Mouse (Mus musculus) neural tube, embryonic 14.5 days (tissue): ENCODE data around the gene Ttc7b. TPM values are rescaled to one million over a fixed set of nuclear protein-coding genes. Genes with fewer than 3 reads are reported as not detected.

Experiments used
- ATAC-seq: fragments of 200-750 bp; cut with Nextera tagmentation; 2 replicates; pipeline ENCODE4 v1.8.0; 2017; ENCODE audit warnings: low read depth, mild to moderate bottlenecking, moderate TSS enrichment, moderate library complexity
- H3K27ac ChIP-seq: fragments of 300-500 bp; sonication (generic); 2 replicates; pipeline ENCODE4 v1.5.1; 2014; ENCODE audit warnings: low read depth, mild to moderate bottlenecking, control low read depth, low read length, moderate library complexity, mixed read lengths
- H3K27me3 ChIP-seq: fragments of 300-500 bp; sonication (generic); 2 replicates; pipeline ENCODE4 v1.6.1; 2014; ENCODE audit warnings: low read length; ENCODE audit not compliant: control insufficient read depth, insufficient read depth
- H3K36me3 ChIP-seq: fragments of 300-500 bp; sonication (generic); 2 replicates; pipeline ENCODE4 v1.6.1; 2014; ENCODE audit warnings: low read length, mixed read lengths; ENCODE audit not compliant: control insufficient read depth, insufficient read depth
- H3K4me1 ChIP-seq: fragments of 300-500 bp; sonication (generic); 2 replicates; pipeline ENCODE4 v1.6.1; 2014; ENCODE audit warnings: low read length; ENCODE audit not compliant: control insufficient read depth, insufficient read depth
- H3K4me2 ChIP-seq: fragments of 300-500 bp; sonication (generic); 2 replicates; pipeline ENCODE4 v1.6.1; 2014; ENCODE audit warnings: mild to moderate bottlenecking, low read depth, low read length, control low read depth
- H3K4me3 ChIP-seq: fragments of 300-500 bp; sonication (generic); 2 replicates; pipeline ENCODE4 v1.5.1; 2014; ENCODE audit warnings: low read depth, low read length, control low read depth, mixed read lengths
- H3K9ac ChIP-seq: fragments of 300-500 bp; sonication (generic); replicated peaks from 2 replicates; pipeline ENCODE4 v1.6.1; 2014; ENCODE audit warnings: low read depth, mild to moderate bottlenecking, control low read depth, low read length, mixed read lengths
- H3K9me3 ChIP-seq: fragments of 300-500 bp; sonication (generic); 2 replicates; pipeline ENCODE4 v1.6.1; 2016; ENCODE audit warnings: low read length; ENCODE audit not compliant: control insufficient read depth
- WGBS: fragments of 180-500 bp; shearing (Covaris S2); extraction: QIAGEN DNeasy Blood & Tissue Kit; methylation state at CpG from one replicate; pipeline ENCODE4 v1.1.7; 2014; 5-methylcytosine and 5-hydroxymethylcytosine counted together
- polyA plus RNA-seq: library from polyadenylated mRNA; unstranded; fragments of >200 nt; fragmentation: Nextera tagmentation; extraction: Ambion mirVana; gene quantifications from 2 replicates; pipeline ENCODE4 v1.2.1, GENCODE M21; 2014

Gene Ttc7b
- polyA plus RNA-seq, 1 experiment from 2014 or later, result 14.0 TPM

DNA sequence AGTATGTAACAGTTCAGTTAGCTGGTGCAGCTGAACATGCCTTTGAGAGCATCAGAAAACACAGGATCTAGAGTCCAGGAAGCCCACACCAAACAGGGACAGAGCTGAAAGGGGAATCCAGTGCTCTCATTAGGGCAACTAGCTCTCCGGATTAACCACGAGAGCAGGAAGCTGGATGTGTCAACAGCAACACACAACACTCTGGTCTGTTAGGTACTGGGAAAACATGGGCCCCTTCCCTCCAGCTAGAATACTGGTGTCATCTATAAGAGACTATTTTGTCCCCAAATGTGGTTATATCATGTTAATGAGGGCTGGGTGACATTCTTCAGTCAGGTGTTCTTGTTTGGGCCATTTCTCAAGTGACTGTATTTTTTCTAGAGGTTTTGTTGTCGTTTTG lies 21.4 kb upstream of the Ttc7b start:
- H3K9me3 ChIP-seq, result no peaks in the 10 kb centered on the region
- 64% methylated on average over 3 of the region's 3 CpGs for WGBS
- no peak overlapping the region for H3K27ac ChIP-seq
- no peak overlapping the region for H3K4me2 ChIP-seq
- ATAC-seq, result no peak
- no peaks in the 10 kb centered on the region for H3K4me1 ChIP-seq
- no peaks in the 10 kb centered on the region for H3K27me3 ChIP-seq
- no peaks in the 10 kb centered on the region for H3K36me3 ChIP-seq
- H3K9ac ChIP-seq, result no peak overlapping the region
- H3K4me3 ChIP-seq, result no peak overlapping the region

DNA sequence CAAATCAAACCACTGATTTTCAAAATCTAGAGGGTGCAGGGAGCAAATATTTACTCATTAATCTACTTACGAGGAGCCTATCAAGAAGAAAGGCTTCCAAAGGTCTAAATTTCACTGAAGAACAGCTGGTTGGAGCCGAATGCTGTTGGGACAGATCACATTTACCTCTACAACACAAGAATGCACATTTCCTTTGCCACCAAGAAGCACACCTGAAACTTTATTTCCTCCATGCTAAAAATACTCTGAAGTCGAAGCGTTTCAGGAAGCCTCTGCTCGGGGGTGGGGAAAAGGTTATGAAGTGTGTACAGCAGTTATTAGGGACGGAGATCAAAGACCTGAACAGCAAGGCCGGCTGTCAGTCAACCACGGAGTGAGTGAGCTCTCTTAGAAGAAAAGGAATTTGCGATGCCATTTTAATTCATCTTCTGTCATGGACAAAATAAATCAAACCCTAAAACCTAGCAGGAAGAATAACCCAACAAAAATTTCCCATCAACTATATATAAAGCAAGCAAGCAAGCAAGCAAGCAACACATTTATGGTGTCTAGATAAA lies 18.6 kb upstream of the Ttc7b start:
- no peak overlapping the region for H3K9ac ChIP-seq
- no peak overlapping the region for H3K4me3 ChIP-seq
- no peak overlapping the region for H3K27ac ChIP-seq
- ATAC-seq, result no peak
- H3K4me1 ChIP-seq, result no peaks in the 10 kb centered on the region
- 72% methylated on average over 9 of the region's 9 CpGs for WGBS
- no peaks in the 10 kb centered on the region for H3K36me3 ChIP-seq
- no peak overlapping the region for H3K4me2 ChIP-seq
- no peaks in the 10 kb centered on the region for H3K27me3 ChIP-seq
- H3K9me3 ChIP-seq, result no peaks in the 10 kb centered on the region

DNA sequence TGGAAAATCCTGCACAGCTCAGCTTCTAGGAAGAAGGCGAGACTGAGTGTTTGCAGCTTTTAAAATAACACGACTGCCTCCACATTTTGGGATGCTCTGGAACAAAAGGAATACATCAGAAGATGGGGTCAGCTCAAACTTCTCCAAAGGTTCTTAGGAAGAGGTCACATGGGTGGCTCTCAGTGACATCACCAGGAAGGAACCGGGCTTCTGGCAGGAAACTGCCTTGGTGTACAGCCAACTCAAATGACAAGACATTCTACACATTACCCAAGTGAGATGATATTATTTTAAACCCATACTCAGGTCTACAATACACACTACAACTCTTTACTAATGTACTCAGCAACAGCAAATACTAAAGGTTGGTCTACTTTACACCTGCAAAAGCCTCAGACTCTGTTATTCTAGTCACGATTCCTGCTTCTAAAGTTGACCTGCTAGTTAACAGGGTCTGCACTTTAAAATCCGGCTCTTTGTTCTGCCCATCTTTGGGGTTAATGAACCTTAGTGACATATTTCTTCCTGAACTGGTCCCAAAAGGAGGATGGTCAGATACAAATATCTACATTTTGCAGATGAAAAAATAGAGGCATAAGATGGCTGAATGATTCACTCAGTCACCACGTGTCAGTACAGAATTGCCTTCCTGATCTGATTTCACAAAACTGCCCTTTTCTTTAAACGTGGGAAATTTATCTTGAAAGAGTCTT lies 18.0 kb upstream of the Ttc7b start:
- Histone ChIP-seq H3K27ac (no peak overlapping the region), H3K4me2 (no peak overlapping the region), H3K36me3 (no peaks in the 10 kb centered on the region), H3K9me3 (no peaks in the 10 kb centered on the region), H3K4me3 (no peak overlapping the region), H3K9ac (no peak overlapping the region), H3K27me3 (no peaks in the 10 kb centered on the region), H3K4me1 (no peaks in the 10 kb centered on the region)
- 62% methylated on average over 7 of the region's 7 CpGs for WGBS
- no peak for ATAC-seq

DNA sequence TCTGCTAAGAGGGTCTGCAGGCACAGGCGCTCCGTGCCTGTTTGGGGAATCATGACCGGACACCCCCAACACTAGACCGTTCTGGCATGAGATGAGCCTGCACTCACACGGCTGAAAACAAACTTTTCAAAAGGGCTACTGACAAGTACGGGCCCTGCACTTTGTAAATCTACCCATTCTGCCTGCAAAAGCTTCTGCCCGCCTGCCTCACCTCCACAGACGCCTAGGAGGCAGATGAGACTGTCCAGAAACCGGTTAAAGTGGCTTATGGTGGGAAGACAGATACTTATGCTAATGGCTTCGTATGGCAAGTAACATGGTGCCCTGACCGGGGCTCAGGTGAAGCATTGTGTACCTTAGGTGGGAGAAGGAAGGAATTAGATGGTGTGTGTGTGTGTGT lies 16.5 kb upstream of the Ttc7b start:
- H3K9me3 ChIP-seq, result no peaks in the 10 kb centered on the region
- ATAC-seq, result no peak
- no peak overlapping the region for H3K27ac ChIP-seq
- no peaks in the 10 kb centered on the region for H3K36me3 ChIP-seq
- H3K4me3 ChIP-seq, result no peak overlapping the region
- H3K4me1 ChIP-seq, result no peaks in the 10 kb centered on the region
- no peak overlapping the region for H3K9ac ChIP-seq
- WGBS, result 89% methylated on average over 11 of the region's 11 CpGs
- no peaks in the 10 kb centered on the region for H3K27me3 ChIP-seq
- H3K4me2 ChIP-seq, result no peak overlapping the region

DNA sequence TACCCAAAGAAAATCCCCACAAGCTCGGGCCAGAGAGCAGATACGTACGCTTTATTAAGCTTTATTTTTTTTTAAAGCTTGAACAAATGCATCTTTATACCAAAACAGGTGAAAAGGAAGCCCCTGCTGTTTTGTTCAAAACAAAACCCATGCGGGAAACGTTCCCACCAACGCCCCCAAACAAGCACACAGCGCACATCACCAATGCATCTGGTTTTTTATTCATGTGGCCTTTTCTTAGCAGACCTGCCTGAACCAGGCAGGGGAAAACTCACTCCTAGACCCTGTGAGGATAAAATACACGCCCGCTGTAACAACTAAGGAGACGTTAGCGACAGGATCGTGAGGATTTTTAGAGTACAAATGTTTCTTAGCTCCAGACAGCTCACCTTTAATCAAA lies 14.4 kb upstream of the Ttc7b start:
- Histone ChIP-seq H3K9me3 (no peaks in the 10 kb centered on the region), H3K27ac (no peak overlapping the region), H3K27me3 (no peaks in the 10 kb centered on the region), H3K4me1 (no peaks in the 10 kb centered on the region), H3K36me3 (no peaks in the 10 kb centered on the region), H3K4me2 (no peak overlapping the region), H3K9ac (no peak overlapping the region), H3K4me3 (no peak overlapping the region)
- WGBS, result 55% methylated on average over 12 of the region's 12 CpGs
- no peak for ATAC-seq

DNA sequence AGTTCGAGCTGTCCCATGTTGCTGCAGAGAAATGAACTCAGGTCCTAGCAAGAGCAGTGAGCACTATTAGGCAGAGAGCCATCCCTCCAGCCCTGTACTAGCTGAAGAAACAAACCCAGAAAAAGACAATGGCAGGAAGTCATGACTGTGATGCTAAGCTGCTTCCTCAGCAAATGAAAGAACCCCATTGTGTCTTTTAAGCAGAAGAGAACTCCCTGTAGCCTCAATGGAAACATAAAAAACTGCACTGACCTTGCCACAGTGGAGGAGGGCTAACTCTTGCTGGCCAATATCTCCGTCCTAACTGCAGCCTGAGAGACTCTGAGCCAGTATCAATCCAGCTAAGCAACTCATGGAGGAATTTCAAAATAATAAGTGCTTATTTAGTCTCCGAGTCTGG lies 13.4 kb upstream of the Ttc7b start:
- Histone ChIP-seq H3K4me1 (no peaks in the 10 kb centered on the region), H3K4me3 (no peak overlapping the region), H3K9me3 (no peaks in the 10 kb centered on the region), H3K36me3 (no peaks in the 10 kb centered on the region), H3K9ac (no peak overlapping the region), H3K4me2 (no peak overlapping the region), H3K27ac (no peak overlapping the region; the same call in 1 of the 2 replicates), H3K27me3 (no peaks in the 10 kb centered on the region)
- ATAC-seq, result no peak
- WGBS, result 28% methylated on average over 3 of the region's 3 CpGs

DNA sequence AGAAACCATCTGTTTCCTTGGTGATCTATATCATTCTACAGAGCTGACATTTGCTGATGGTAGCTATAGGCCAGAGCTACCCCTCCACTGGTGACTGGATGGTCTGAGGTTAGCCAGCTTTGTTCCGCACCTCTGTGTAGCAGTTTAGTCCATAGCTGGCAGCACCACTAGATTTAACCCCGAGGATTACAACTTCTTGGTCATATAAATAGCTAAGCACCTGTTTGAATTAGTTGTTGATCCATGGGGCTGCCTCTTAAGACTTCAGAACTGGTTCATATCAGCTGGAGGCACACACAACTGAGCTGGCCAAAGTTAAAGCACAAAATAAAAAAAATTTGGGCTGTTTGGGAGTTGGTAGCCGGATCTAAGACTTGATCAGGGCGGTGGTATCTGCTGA lies 12.6 kb upstream of the Ttc7b start:
- ATAC-seq, result no peak
- Histone ChIP-seq H3K27me3 (no peaks in the 10 kb centered on the region), H3K27ac (no peak overlapping the region), H3K9ac (no peak overlapping the region), H3K4me2 (no peak overlapping the region), H3K4me3 (no peak overlapping the region), H3K4me1 (peaks cover 2% of the 10 kb centered on the region; the same call in 1 of the 2 replicates), H3K9me3 (no peaks in the 10 kb centered on the region), H3K36me3 (no peaks in the 10 kb centered on the region)
- WGBS, result 85% methylated on average over 4 of the region's 4 CpGs

DNA sequence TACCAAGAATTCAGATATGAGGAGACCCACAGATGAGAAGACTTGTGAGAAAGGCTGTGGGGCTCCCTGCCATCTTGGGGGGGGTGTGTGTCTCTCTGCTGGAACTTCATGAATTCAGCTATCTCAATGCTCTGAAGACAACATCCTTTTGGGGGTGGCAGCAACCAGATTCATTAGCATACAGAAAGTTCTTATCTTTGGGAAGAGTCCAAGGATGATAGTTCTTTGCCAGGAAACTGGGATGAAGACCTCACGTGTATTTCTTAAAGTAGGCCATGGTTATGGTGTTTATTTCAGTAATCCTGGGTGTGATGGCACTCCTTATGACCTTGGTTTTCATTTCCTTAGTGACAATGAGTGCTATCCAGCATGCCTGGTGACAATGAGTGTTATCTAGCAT lies 11.1 kb upstream of the Ttc7b start:
- Histone ChIP-seq H3K27me3 (no peaks in the 10 kb centered on the region), H3K4me1 (peaks cover 11% of the 10 kb centered on the region), H3K4me3 (no peak overlapping the region), H3K9ac (no peak overlapping the region), H3K27ac (no peak overlapping the region), H3K36me3 (no peaks in the 10 kb centered on the region), H3K9me3 (no peaks in the 10 kb centered on the region), H3K4me2 (no peak overlapping the region)
- no peak for ATAC-seq
- WGBS, result 78% methylated on average over 1 of the region's 1 CpGs

DNA sequence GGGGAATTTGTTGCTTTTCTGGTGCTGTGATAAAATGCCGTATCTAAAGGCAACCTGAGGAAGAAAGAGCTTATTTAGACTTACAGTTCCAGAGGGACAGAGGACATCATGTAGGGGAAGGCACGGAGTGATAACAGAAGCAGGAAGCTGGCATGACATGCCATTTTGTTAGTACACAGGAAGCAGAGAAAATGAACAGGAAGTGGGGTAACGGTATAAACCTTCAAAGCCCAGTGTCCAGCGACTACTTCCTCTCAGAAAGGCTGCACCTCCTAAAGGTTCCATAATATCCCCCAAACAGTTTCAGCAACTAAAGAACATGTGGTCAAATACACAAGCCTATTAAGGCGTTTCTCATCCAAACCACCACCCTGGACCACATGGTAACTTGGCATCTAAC lies 10.2 kb upstream of the Ttc7b start:
- Histone ChIP-seq H3K9ac (no peak overlapping the region), H3K4me2 (no peak overlapping the region), H3K27ac (no peak overlapping the region), H3K27me3 (no peaks in the 10 kb centered on the region), H3K4me1 (peaks cover 11% of the 10 kb centered on the region), H3K4me3 (no peak overlapping the region), H3K36me3 (no peaks in the 10 kb centered on the region), H3K9me3 (no peaks in the 10 kb centered on the region)
- 92% methylated on average over 5 of the region's 5 CpGs for WGBS
- ATAC-seq, result no peak
